Mouse (Mus musculus): ENCODE data around the gene Ywhae.

- TF ChIP-seq HCFC1 (IDR thresholded peaks at IDR 0.05; ENCODE audit: borderline replicate concordance, insufficient read depth, low read length) (no peak), ZNF384 (IDR thresholded peaks at IDR 0.05; ENCODE audit: low read depth, low read length) (no peak), MAFK (IDR thresholded peaks at IDR 0.05; ENCODE audit: insufficient read depth, low read depth, low read length) (no peak), CHD2 (IDR thresholded peaks at IDR 0.05; ENCODE audit: low read depth, low read length) (no peak)
Observed at GRCm38 (mm10) chr11:75760785-75761184, 28.1 kb downstream of the Ywhae start.

Measured in ES-E14 (cell line).